Comparison of ENCODE assay signal across 8 mouse cellular contexts in the genomic region with DNA sequence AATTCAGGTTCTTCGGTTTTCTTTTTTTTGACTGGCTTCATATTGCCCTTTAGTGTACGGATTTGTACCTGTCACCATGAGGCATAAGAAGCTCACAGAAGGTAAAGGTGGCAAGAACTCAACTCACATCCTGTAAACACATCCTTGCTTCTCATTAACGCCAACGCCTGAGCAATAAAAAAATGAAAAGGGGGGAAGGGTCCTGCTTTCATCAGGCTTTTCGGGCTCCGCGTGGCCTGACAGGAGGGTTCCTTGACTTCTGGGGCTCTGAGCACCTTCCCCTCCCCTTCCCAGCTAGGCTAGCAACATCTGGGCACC. TPM values are rescaled to one million over a fixed set of nuclear protein-coding genes. Genes with fewer than 3 reads are reported as not detected.
A peak's percentile ranks its signal among the peaks of the same experiment; 100 is the strongest.
DNase-seq lines count a peak whose midpoint lies in the region; ATAC-seq and TF ChIP-seq lines count a peak whose summit lies in the region.

No protein-coding gene starts in this region.

- intact Hi-C loops in heart, adult 2 months (cut with DNase I) = no loop called here

- no peaks in the 10 kb centered on the region for H3K36me3 ChIP-seq in heart, adult 2 months (ENCODE audit: control insufficient read depth, insufficient read depth, low read length)
- no peaks in the 10 kb centered on the region for H3K36me3 ChIP-seq in CH12.LX (replicated peaks in 1 of 2; ENCODE audit: control insufficient read depth in 1 of 2, insufficient read depth in 1 of 2, low read length in 1 of 2)
- no peaks in the 10 kb centered on the region for H3K36me3 ChIP-seq in forebrain, embryonic 13.5 days (ENCODE audit: poor library complexity, severe bottlenecking)
- H3K36me3 ChIP-seq in liver, embryonic 13.5 days = no peaks in the 10 kb centered on the region

- dilution Hi-C loops in CH12.LX (cut with MboI; ENCODE audit: extremely low pct_ligation_motif_present, extremely low pct_unique_long_range_greater_than_20kb, low sequenced_read_pairs) = no loop called here

- no peak for TF ChIP-seq EP300 in heart, adult 2 months (IDR thresholded peaks at IDR 0.05; ENCODE audit: insufficient read depth, low read depth, low read length)
- TF ChIP-seq EP300 in CH12.LX (IDR thresholded peaks at IDR 0.05; ENCODE audit: low read length) = no peak

- no peak overlapping the region for H3K27ac ChIP-seq in heart, adult 2 months
- H3K27ac ChIP-seq in CH12.LX (ENCODE audit: insufficient read depth, low read depth) = no peak overlapping the region
- H3K27ac ChIP-seq in forebrain, embryonic 13.5 days = no peak overlapping the region
- no peak overlapping the region for H3K27ac ChIP-seq in liver, embryonic 13.5 days

- no peaks in the 10 kb centered on the region for H3K9me3 ChIP-seq in CH12.LX (replicated peaks; ENCODE audit: low read length)
- H3K9me3 ChIP-seq in forebrain, embryonic 13.5 days (replicated peaks) = no peaks in the 10 kb centered on the region
- no peaks in the 10 kb centered on the region for H3K9me3 ChIP-seq in liver, embryonic 13.5 days (replicated peaks)

- TF ChIP-seq RAD21 in CH12.LX (IDR thresholded peaks at IDR 0.05; ENCODE audit: low read depth, low read length) = no peak

- ATAC-seq in forebrain, embryonic 13.5 days = no peak
- no peak for ATAC-seq in liver, embryonic 13.5 days (ENCODE audit: low read depth)

- H3K27me3 ChIP-seq in heart, adult 2 months (ENCODE audit: control insufficient read depth, insufficient read depth, low read length) = 0 out of 2 replicates have a peak, but pooled peaks cover 1% of the 10 kb centered on the region
- H3K27me3 ChIP-seq in CH12.LX (replicated peaks) = peaks cover 11% of the 10 kb centered on the region
- H3K27me3 ChIP-seq in forebrain, embryonic 13.5 days = peaks cover 17% of the 10 kb centered on the region
- peaks cover 17% of the 10 kb centered on the region for H3K27me3 ChIP-seq in liver, embryonic 13.5 days

- 33% methylated on average over 7 of the region's 7 CpGs for WGBS in heart, adult 2 months
- 16% methylated on average over 7 of the region's 7 CpGs for WGBS in forebrain, embryonic 13.5 days
- WGBS in liver, embryonic 13.5 days (ENCODE audit: insufficient replicate concordance) = 27% methylated on average over 7 of the region's 7 CpGs

- no peaks in the 10 kb centered on the region for H3K4me1 ChIP-seq in heart, adult 2 months (ENCODE audit: control insufficient read depth, insufficient read depth, low read length)
- peaks cover 0 to 7% of the 10 kb centered on the region in 2 experiments; a peak in 1 of 4 replicates for H3K4me1 ChIP-seq in CH12.LX (ENCODE audit: control insufficient read depth in 1 of 2, insufficient read depth in 2 of 2)
- H3K4me1 ChIP-seq in forebrain, embryonic 13.5 days = peaks cover 4% of the 10 kb centered on the region; the same call in 1 of the 2 replicates
- peaks cover 12% of the 10 kb centered on the region for H3K4me1 ChIP-seq in liver, embryonic 13.5 days (replicated peaks)

- in situ Hi-C loops in CH12.LX (cut with MboI; ENCODE audit: low pct_ligation_motif_present, low pct_unique_long_range_greater_than_20kb, low sequenced_read_pairs) = no loop called here

- no peak overlapping the region for H3K9ac ChIP-seq in heart, adult 2 months (ENCODE audit: low read depth, low read length)
- H3K9ac ChIP-seq in CH12.LX (ENCODE audit: insufficient read depth, low read depth) = no peak overlapping the region
- H3K9ac ChIP-seq in forebrain, embryonic 13.5 days = peak overlapping the region; percentile 75
- H3K9ac ChIP-seq in liver, embryonic 13.5 days = peak overlapping the region; percentile 66

- no peak for TF ChIP-seq CTCF in heart, adult 2 months (IDR thresholded peaks at IDR 0.05)
- no peak for TF ChIP-seq CTCF in CH12.LX (conservative IDR thresholded peaks at IDR 0.05 in 1 of 2, IDR thresholded peaks at IDR 0.05 in 1 of 2; ENCODE audit: low read depth in 2 of 2, low read length in 2 of 2)

- no peaks in the 10 kb centered on the region for H3K79me2 ChIP-seq in heart, adult 2 months (replicated peaks; ENCODE audit: control insufficient read depth, insufficient read depth, low read length)
- no peaks in the 10 kb centered on the region for H3K79me2 ChIP-seq in CH12.LX (replicated peaks; ENCODE audit: control insufficient read depth, extremely low read depth, insufficient read depth, poor library complexity, severe bottlenecking)

- TF ChIP-seq POLR2A in heart, adult 2 months (IDR thresholded peaks at IDR 0.05; ENCODE audit: insufficient read depth, low read depth, low read length) = no peak
- TF ChIP-seq POLR2A in CH12.LX (IDR thresholded peaks at IDR 0.05; ENCODE audit: low read depth, low read length) = no peak

- no peak for DNase-seq in heart, adult 2 months
- no peak for DNase-seq in heart, adult 8-10 months (ENCODE audit: low spot score)
- no peak for DNase-seq in CH12.LX (ENCODE audit: extremely low read depth)
- DNase-seq in liver, embryonic 13.5 days = no peak
- no peak for DNase-seq in right cerebral cortex, postnatal 25 days
- DNase-seq in cerebellum, postnatal 25 days = no peak
- DNase-seq in lung, postnatal 25 days (ENCODE audit: low spot score) = no peak

- H3K4me3 ChIP-seq in heart, adult 2 months = peak overlapping the region; percentile 61
- H3K4me3 ChIP-seq in CH12.LX (replicated peaks in 1 of 3; ENCODE audit: low read depth in 2 of 3, low read length in 2 of 3, poor library complexity in 1 of 3) = peak overlapping the region in 2 of 3 experiments; percentile 56 to 78
- H3K4me3 ChIP-seq in forebrain, embryonic 13.5 days = peak overlapping the region; percentile 71
- peak overlapping the region; percentile 69 for H3K4me3 ChIP-seq in liver, embryonic 13.5 days (replicated peaks)

- H3K4me2 ChIP-seq in CH12.LX (ENCODE audit: insufficient read depth, low read depth, poor library complexity, severe bottlenecking) = peak overlapping the region; percentile 75
- peak overlapping the region; percentile 100 for H3K4me2 ChIP-seq in forebrain, embryonic 13.5 days
- H3K4me2 ChIP-seq in liver, embryonic 13.5 days = peak overlapping the region; percentile 96

TF ChIP-seq in CH12.LX, 34 proteins besides CTCF, POLR2A, EP300 and RAD21:
- TF ChIP-seq ELF1 (IDR thresholded peaks at IDR 0.05; ENCODE audit: low read depth, low read length) = no peak
- no peak for TF ChIP-seq SMC3 (IDR thresholded peaks at IDR 0.05; ENCODE audit: low read depth, low read length)

RNA-seq across cellular contexts. Expression of gene Zdhhc23, which starts 0.6 kb away (rescaled TPM):
- total RNA-seq in heart, adult 2 months (2021) = under 1 TPM; 0.27 to 0.42 TPM
- polyA plus RNA-seq in heart, adult 2 months (2012; rRNA removed) = 0.25 and 0.32 TPM in 2 replicates
- under 1 TPM; 0.33 to 0.57 (median 0.40) TPM for total RNA-seq in heart, adult 8-10 months (2022)
- total RNA-seq in CH12.LX (2012; rRNA removed) (0.59 and 0.68 TPM in 2 replicates), CH12.LX (2014; rRNA removed) (0.07 and 0.20 TPM in 2 replicates)
- polyA plus RNA-seq in CH12.LX (2012; ENCODE audit: insufficient read length, low read depth) = 0.46 and 0.55 TPM in 2 replicates
- polyA plus RNA-seq in forebrain, embryonic 13.5 days (2015; fragmentation: Nextera tagmentation; extraction: Ambion mirVana) = 0.76 and 1.2 TPM in 2 replicates
- polyA plus RNA-seq in liver, embryonic 13.5 days (2015; fragmentation: Nextera tagmentation; extraction: Ambion mirVana) = 0.25 and 0.27 TPM in 2 replicates

RNA-seq across cellular contexts. Expression of gene Qtrt2, which starts 52.4 kb away (rescaled TPM):
- total RNA-seq in heart, adult 2 months (2021) = 10 to 100 TPM; 12.6 to 14.3 TPM
- 13.0 and 15.8 TPM in 2 replicates for polyA plus RNA-seq in heart, adult 2 months (2012; rRNA removed)
- 10 to 100 TPM in 3 of 4 experiments, 1 to 10 TPM in 1; 6.4 to 16.6 (median 13.0) TPM for total RNA-seq in heart, adult 8-10 months (2022)
- 52.1 and 64.3 TPM in 2 replicates for total RNA-seq in CH12.LX (2012; rRNA removed)
- 94.1 and 108 TPM in 2 replicates for total RNA-seq in CH12.LX (2014; rRNA removed)
- polyA plus RNA-seq in CH12.LX (2012; ENCODE audit: insufficient read length, low read depth) = 60.0 and 71.6 TPM in 2 replicates
- 29.6 and 30.8 TPM in 2 replicates for polyA plus RNA-seq in forebrain, embryonic 13.5 days (2015; fragmentation: Nextera tagmentation; extraction: Ambion mirVana)
- 9.1 and 10.8 TPM in 2 replicates for polyA plus RNA-seq in liver, embryonic 13.5 days (2015; fragmentation: Nextera tagmentation; extraction: Ambion mirVana)

Comparison
In these comparisons a context has a peak if more than half of its experiments do, and no peak if none do; other contexts are left out.
1. H3K9ac ChIP-seq: peak in forebrain, embryonic 13.5 days (single experiment) and liver, embryonic 13.5 days (single experiment); none in heart, adult 2 months (single experiment) and CH12.LX (single experiment).
2. Peak in every context shown above with its lines, with median percentiles within 50 percentile points of each other: H3K4me3 ChIP-seq and H3K4me2 ChIP-seq.